Mouse (Mus musculus) limb, embryonic 10.5 days (tissue): Measurements from ENCODE around the gene Fhit. TPM values are rescaled to one million over a fixed set of nuclear protein-coding genes. Genes with fewer than 3 reads are reported as not detected.

Experiments
- DNase-seq: peaks from one replicate; pipeline ENCODE4 v3.0.0-alpha.2; 2017; ENCODE audit warnings: low spot score
- H3K27ac ChIP-seq: fragments of 300-500 bp; sonication (generic); 2 replicates; pipeline ENCODE4 v1.5.1; 2016; ENCODE audit warnings: mild to moderate bottlenecking
- H3K27me3 ChIP-seq: fragments of 300-500 bp; sonication (generic); 2 replicates; pipeline ENCODE4 v1.6.1; 2016; ENCODE audit warnings: low read depth, mild to moderate bottlenecking; ENCODE audit not compliant: poor library complexity, severe bottlenecking
- H3K36me3 ChIP-seq: fragments of 300-500 bp; sonication (generic); 2 replicates; pipeline ENCODE4 v1.6.1; 2016; ENCODE audit warnings: mild to moderate bottlenecking, moderate library complexity
- H3K4me1 ChIP-seq: fragments of 300-500 bp; sonication (generic); 2 replicates; pipeline ENCODE4 v1.6.1; 2016
- H3K4me3 ChIP-seq: fragments of 300-500 bp; sonication (generic); 2 replicates; pipeline ENCODE4 v1.5.1; 2016; ENCODE audit warnings: mild to moderate bottlenecking, moderate library complexity
- H3K9me3 ChIP-seq: fragments of 300-500 bp; sonication (generic); replicated peaks from 2 replicates; pipeline ENCODE4 v1.6.1; 2016; ENCODE audit warnings: mild to moderate bottlenecking
- WGBS: fragments of 180-500 bp; shearing (Covaris S2); methylation state at CpG from one replicate; pipeline ENCODE4 v1.1.7; 2016; 5-methylcytosine and 5-hydroxymethylcytosine counted together
- polyA plus RNA-seq: library from polyadenylated mRNA; unstranded; fragments of >200 nt; fragmentation: Nextera tagmentation; extraction: Ambion mirVana; gene quantifications from 2 replicates; pipeline ENCODE4 v1.2.1, GENCODE M21; 2016

The Fhit gene
- polyA plus RNA-seq, 1 experiment from 2014 or later = 2.4 TPM

- no peaks in the 10 kb centered on the region for H3K9me3 ChIP-seq
- H3K4me3 ChIP-seq = no peak overlapping the region
- WGBS = 72% methylated on average over 5 of the region's 5 CpGs
These were observed 967.7 kb downstream of the Fhit start for GRCm38 (mm10) chr14:10194130-10194529.

GRCm38 (mm10) chr14:10171761-10172160 lies 990.1 kb downstream of the Fhit start:
- H3K36me3 ChIP-seq = no peaks in the 10 kb centered on the region
- WGBS = 68% methylated on average over 2 of the region's 2 CpGs

More at GRCm38 (mm10) chr14:10194130-10194529, 967.7 kb downstream of the Fhit start:
- Histone ChIP-seq H3K27ac (no peak overlapping the region), H3K36me3 (no peaks in the 10 kb centered on the region), H3K4me1 (peaks cover 5% of the 10 kb centered on the region), H3K27me3 (no peaks in the 10 kb centered on the region)
- no peak for DNase-seq

GRCm38 (mm10) chr14:10166641-10167429 lies 995.0 kb downstream of the Fhit start:
- WGBS = 84% methylated on average over 6 of the region's 6 CpGs
- Histone ChIP-seq H3K9me3 (no peaks in the 10 kb centered on the region), H3K27me3 (no peaks in the 10 kb centered on the region), H3K36me3 (no peaks in the 10 kb centered on the region), H3K4me1 (no peaks in the 10 kb centered on the region), H3K4me3 (no peak overlapping the region), H3K27ac (no peak overlapping the region)
- DNase-seq = no peak

More at GRCm38 (mm10) chr14:10171761-10172160, 990.1 kb downstream of the Fhit start:
- Histone ChIP-seq H3K27ac (no peak overlapping the region), H3K4me3 (no peak overlapping the region), H3K9me3 (no peaks in the 10 kb centered on the region), H3K4me1 (no peaks in the 10 kb centered on the region), H3K27me3 (no peaks in the 10 kb centered on the region)
- DNase-seq = no peak

GRCm38 (mm10) chr14:10149872-10150271 lies 1012.0 kb downstream of the Fhit start:
- DNase-seq = no peak
- Histone ChIP-seq H3K9me3 (no peaks in the 10 kb centered on the region), H3K27ac (no peak overlapping the region), H3K4me1 (no peaks in the 10 kb centered on the region; the same call in 1 of the 2 replicates), H3K27me3 (no peaks in the 10 kb centered on the region), H3K4me3 (no peak overlapping the region), H3K36me3 (no peaks in the 10 kb centered on the region)
- 67% methylated on average over 5 of the region's 5 CpGs for WGBS

GRCm38 (mm10) chr14:10139311-10139710 lies 1022.5 kb downstream of the Fhit start:
- no peaks in the 10 kb centered on the region for H3K4me1 ChIP-seq
- H3K27me3 ChIP-seq = no peaks in the 10 kb centered on the region
- no peak overlapping the region for H3K27ac ChIP-seq
- no peaks in the 10 kb centered on the region for H3K9me3 ChIP-seq
- no peak for DNase-seq
- H3K36me3 ChIP-seq = no peaks in the 10 kb centered on the region
- H3K4me3 ChIP-seq = no peak overlapping the region

- 93% methylated on average over 10 of the region's 10 CpGs for WGBS
- no peak for DNase-seq
- Histone ChIP-seq H3K9me3 (no peaks in the 10 kb centered on the region), H3K27ac (no peak overlapping the region), H3K4me1 (no peaks in the 10 kb centered on the region), H3K36me3 (no peaks in the 10 kb centered on the region), H3K27me3 (no peaks in the 10 kb centered on the region), H3K4me3 (no peak overlapping the region)
These were observed 1028.0 kb downstream of the Fhit start for GRCm38 (mm10) chr14:10133873-10134272.

- DNase-seq = no peak
- H3K27me3 ChIP-seq = no peaks in the 10 kb centered on the region
- H3K36me3 ChIP-seq = no peaks in the 10 kb centered on the region
- H3K27ac ChIP-seq = no peak overlapping the region
- WGBS = 94% methylated on average over 4 of the region's 4 CpGs
- H3K4me3 ChIP-seq = no peak overlapping the region
- H3K9me3 ChIP-seq = no peaks in the 10 kb centered on the region
- no peaks in the 10 kb centered on the region for H3K4me1 ChIP-seq
These were observed 1032.2 kb downstream of the Fhit start for GRCm38 (mm10) chr14:10129675-10130074.

GRCm38 (mm10) chr14:10129088-10129487 lies 1032.7 kb downstream of the Fhit start:
- DNase-seq = no peak
- H3K4me3 ChIP-seq = no peak overlapping the region
- no peaks in the 10 kb centered on the region for H3K9me3 ChIP-seq
- H3K36me3 ChIP-seq = no peaks in the 10 kb centered on the region
- WGBS = 65% methylated on average over 7 of the region's 7 CpGs
- no peaks in the 10 kb centered on the region for H3K27me3 ChIP-seq
- no peak overlapping the region for H3K27ac ChIP-seq
- no peaks in the 10 kb centered on the region for H3K4me1 ChIP-seq

GRCm38 (mm10) chr14:10126536-10126935 lies 1035.3 kb downstream of the Fhit start:
- no peaks in the 10 kb centered on the region for H3K36me3 ChIP-seq
- H3K9me3 ChIP-seq = no peaks in the 10 kb centered on the region
- H3K27ac ChIP-seq = no peak overlapping the region
- DNase-seq = no peak
- H3K27me3 ChIP-seq = no peaks in the 10 kb centered on the region
- H3K4me3 ChIP-seq = no peak overlapping the region
- no peaks in the 10 kb centered on the region for H3K4me1 ChIP-seq

GRCm38 (mm10) chr14:10122176-10122575 lies 1039.7 kb downstream of the Fhit start:
- H3K9me3 ChIP-seq = no peaks in the 10 kb centered on the region
- H3K4me1 ChIP-seq = no peaks in the 10 kb centered on the region
- no peak overlapping the region for H3K27ac ChIP-seq
- 81% methylated on average over 4 of the region's 4 CpGs for WGBS
- H3K4me3 ChIP-seq = no peak overlapping the region
- H3K27me3 ChIP-seq = no peaks in the 10 kb centered on the region
- no peak for DNase-seq
- no peaks in the 10 kb centered on the region for H3K36me3 ChIP-seq

- Histone ChIP-seq H3K4me3 (no peak overlapping the region), H3K27ac (no peak overlapping the region), H3K36me3 (no peaks in the 10 kb centered on the region), H3K9me3 (no peaks in the 10 kb centered on the region), H3K27me3 (no peaks in the 10 kb centered on the region), H3K4me1 (no peaks in the 10 kb centered on the region)
- WGBS = 89% methylated on average over 2 of the region's 2 CpGs
- DNase-seq = no peak
These were observed 1065.6 kb downstream of the Fhit start for GRCm38 (mm10) chr14:10096236-10096635.

- Histone ChIP-seq H3K27me3 (no peaks in the 10 kb centered on the region), H3K9me3 (no peaks in the 10 kb centered on the region), H3K36me3 (no peaks in the 10 kb centered on the region), H3K27ac (no peak overlapping the region), H3K4me3 (no peak overlapping the region), H3K4me1 (no peaks in the 10 kb centered on the region)
- WGBS = 82% methylated on average over 3 of the region's 3 CpGs
- DNase-seq = no peak
These were observed 1082.8 kb downstream of the Fhit start for GRCm38 (mm10) chr14:10079062-10079461.

GRCm38 (mm10) chr14:10049947-10050346 lies 1111.9 kb downstream of the Fhit start:
- Histone ChIP-seq H3K27ac (no peak overlapping the region), H3K4me1 (peaks cover 20% of the 10 kb centered on the region), H3K36me3 (no peaks in the 10 kb centered on the region), H3K27me3 (no peaks in the 10 kb centered on the region), H3K4me3 (no peak overlapping the region), H3K9me3 (no peaks in the 10 kb centered on the region)
- WGBS = 90% methylated on average over 3 of the region's 3 CpGs
- DNase-seq = no peak
